Mouse (Mus musculus) neural tube, embryonic 12.5 days (tissue): ENCODE measurements around the gene Armh2. TPM values are rescaled to one million over a fixed set of nuclear protein-coding genes. Genes with fewer than 3 reads are reported as not detected.
"Not testable (repeated sequence)": the region's sequence is repeated elsewhere in the genome, so short reads cannot be mapped to it uniquely, and the experiment has no call there.

Experiments used
- ATAC-seq: fragments of 200-750 bp; cut with Nextera tagmentation; 2 replicates; pipeline ENCODE4 v1.8.0; 2017; ENCODE audit warnings: low read depth, mild to moderate bottlenecking, moderate TSS enrichment, moderate library complexity; ENCODE audit not compliant: low FRiP score
- H3K27ac ChIP-seq: fragments of 300-500 bp; sonication (generic); 2 replicates; pipeline ENCODE4 v1.5.1; 2016
- H3K27me3 ChIP-seq: fragments of 300-500 bp; sonication (generic); replicated peaks from 2 replicates; pipeline ENCODE4 v1.6.1; 2016; ENCODE audit warnings: mild to moderate bottlenecking
- H3K36me3 ChIP-seq: fragments of 300-500 bp; sonication (generic); 2 replicates; pipeline ENCODE4 v1.6.1; 2016; ENCODE audit warnings: mild to moderate bottlenecking
- H3K4me1 ChIP-seq: fragments of 300-500 bp; sonication (generic); 2 replicates; pipeline ENCODE4 v1.6.1; 2016
- H3K4me2 ChIP-seq: fragments of 300-500 bp; sonication (generic); replicated peaks from 2 replicates; pipeline ENCODE4 v1.6.1; 2016; ENCODE audit warnings: mild to moderate bottlenecking
- H3K4me3 ChIP-seq: fragments of 300-500 bp; sonication (generic); 2 replicates; pipeline ENCODE4 v1.5.1; 2016
- H3K9ac ChIP-seq: fragments of 300-500 bp; sonication (generic); 2 replicates; pipeline ENCODE4 v1.6.1; 2016; ENCODE audit warnings: mild to moderate bottlenecking
- H3K9me3 ChIP-seq: fragments of 300-500 bp; sonication (generic); 2 replicates; pipeline ENCODE4 v1.6.1; 2016; ENCODE audit warnings: mild to moderate bottlenecking
- WGBS: fragments of 180-500 bp; shearing (Covaris S2); methylation state at CpG from one replicate; pipeline ENCODE4 v1.1.7; 2016; 5-methylcytosine and 5-hydroxymethylcytosine counted together
- polyA plus RNA-seq: library from polyadenylated mRNA; unstranded; fragments of >200 nt; fragmentation: Nextera tagmentation; extraction: Ambion mirVana; gene quantifications from 2 replicates; pipeline ENCODE4 v1.2.1, GENCODE M21; 2016

Armh2 gene
- polyA plus RNA-seq, 1 experiment from 2014 or later, result not detected

GRCm38 (mm10) chr13:24760351-24760870, 19.4 kb downstream of the Armh2 start:
- Histone ChIP-seq H3K4me2 (peak overlapping the region; percentile 64), H3K9ac (no peak overlapping the region), H3K9me3 (no peaks in the 10 kb centered on the region), H3K27ac (no peak overlapping the region), H3K27me3 (no peaks in the 10 kb centered on the region), H3K4me1 (no peaks in the 10 kb centered on the region; the same call in 1 of the 2 replicates), H3K36me3 (0 out of 2 replicates have a peak, but pooled peaks cover 8% of the 10 kb centered on the region), H3K4me3 (no peak overlapping the region)
- WGBS, result 77% methylated on average over 5 of the region's 5 CpGs
- ATAC-seq, result no peak

- no peak overlapping the region for H3K27ac ChIP-seq
- ATAC-seq, result no peak; the same call in 1 of the 2 replicates
- H3K9ac ChIP-seq, result no peak overlapping the region
- no peaks in the 10 kb centered on the region; the same call in 1 of the 2 replicates for H3K4me1 ChIP-seq
- WGBS, result 8% methylated on average over 10 of the region's 10 CpGs
- 0 out of 2 replicates have a peak, but pooled peaks cover 2% of the 10 kb centered on the region for H3K36me3 ChIP-seq
- peak overlapping the region; percentile 86 for H3K4me3 ChIP-seq
- peak overlapping the region; percentile 64 for H3K4me2 ChIP-seq
- no peaks in the 10 kb centered on the region for H3K9me3 ChIP-seq
- no peaks in the 10 kb centered on the region for H3K27me3 ChIP-seq
Observed at GRCm38 (mm10) chr13:24761083-24761402, 20.0 kb downstream of the Armh2 start.

GRCm38 (mm10) chr13:24761403-24762227, 20.6 kb downstream of the Armh2 start, which contains the start of gene Gmnn:
Gmnn (minus strand) TSS chr13:24761923.
- under 1% methylated on average over 79 of the region's 79 CpGs for WGBS
- peak within 1 kb of the TSS; percentile 69 for H3K9ac ChIP-seq
- H3K4me1 ChIP-seq, result no peaks in the 10 kb centered on the region; the same call in 1 of the 2 replicates
- no peaks in the 10 kb centered on the region for H3K27me3 ChIP-seq
- peak within 1 kb of the TSS; percentile 64 for H3K4me2 ChIP-seq
- H3K4me3 ChIP-seq, result peak within 1 kb of the TSS; percentile 86
- no peaks in the 10 kb centered on the region for H3K9me3 ChIP-seq
- ATAC-seq, result peak; percentile 98
- H3K36me3 ChIP-seq, result 0 out of 2 replicates have a peak, but pooled peaks cover 2% of the 10 kb centered on the region
- 0 out of 2 replicates have a peak within 1 kb of the TSS, but pooled peaks have one; percentile 26 for H3K27ac ChIP-seq

- H3K27me3 ChIP-seq, result no peaks in the 10 kb centered on the region
- peak overlapping the region; percentile 86 for H3K4me3 ChIP-seq
- no peaks in the 10 kb centered on the region; the same call in 1 of the 2 replicates for H3K4me1 ChIP-seq
- peak overlapping the region; percentile 69 for H3K9ac ChIP-seq
- ATAC-seq, result no peak
- WGBS, result 52% methylated on average over 4 of the region's 4 CpGs
- H3K4me2 ChIP-seq, result peak overlapping the region; percentile 64
- no peaks in the 10 kb centered on the region for H3K36me3 ChIP-seq
- H3K27ac ChIP-seq, result no peak overlapping the region
- no peaks in the 10 kb centered on the region for H3K9me3 ChIP-seq
Observed at GRCm38 (mm10) chr13:24762254-24762653, 21.2 kb downstream of the Armh2 start.

- not testable (repeated sequence) for H3K4me2 ChIP-seq, H3K4me3 ChIP-seq, ATAC-seq, H3K9me3 ChIP-seq, H3K9ac ChIP-seq, H3K4me1 ChIP-seq, H3K36me3 ChIP-seq, H3K27me3 ChIP-seq, H3K27ac ChIP-seq
- 77% methylated on average over 4 of the region's 4 CpGs for WGBS
Observed at GRCm38 (mm10) chr13:24767809-24768208, 26.8 kb downstream of the Armh2 start.

- WGBS, result 94% methylated on average over 10 of the region's 10 CpGs
- H3K9me3 ChIP-seq, H3K9ac ChIP-seq, ATAC-seq, H3K4me1 ChIP-seq, H3K4me2 ChIP-seq, H3K36me3 ChIP-seq, H3K27ac ChIP-seq, H3K4me3 ChIP-seq, H3K27me3 ChIP-seq: not testable (repeated sequence)
Observed at GRCm38 (mm10) chr13:24771482-24771881, 30.4 kb downstream of the Armh2 start.

GRCm38 (mm10) chr13:24776146-24776844, 35.3 kb downstream of the Armh2 start:
- Histone ChIP-seq H3K27ac (no peak overlapping the region), H3K27me3 (no peaks in the 10 kb centered on the region), H3K9ac (no peak overlapping the region), H3K4me1 (no peaks in the 10 kb centered on the region), H3K9me3 (no peaks in the 10 kb centered on the region), H3K36me3 (no peaks in the 10 kb centered on the region), H3K4me3 (no peak overlapping the region), H3K4me2 (no peak overlapping the region)
- 50% methylated on average over 7 of the region's 7 CpGs for WGBS
- ATAC-seq, result no peak

- 77% methylated on average over 2 of the region's 2 CpGs for WGBS
- no peaks in the 10 kb centered on the region for H3K9me3 ChIP-seq
Observed at GRCm38 (mm10) chr13:24778026-24778425, 37.0 kb downstream of the Armh2 start.

GRCm38 (mm10) chr13:24778706-24779380, 37.8 kb downstream of the Armh2 start:
- Histone ChIP-seq H3K4me1 (no peaks in the 10 kb centered on the region), H3K36me3 (no peaks in the 10 kb centered on the region), H3K4me3 (no peak overlapping the region), H3K27me3 (no peaks in the 10 kb centered on the region), H3K9ac (no peak overlapping the region), H3K9me3 (no peaks in the 10 kb centered on the region), H3K4me2 (no peak overlapping the region), H3K27ac (no peak overlapping the region)
- no peak for ATAC-seq
- 85% methylated on average over 8 of the region's 8 CpGs for WGBS

More at GRCm38 (mm10) chr13:24778026-24778425, 37.0 kb downstream of the Armh2 start:
- Histone ChIP-seq H3K27ac (no peak overlapping the region), H3K4me1 (no peaks in the 10 kb centered on the region), H3K27me3 (no peaks in the 10 kb centered on the region), H3K9ac (no peak overlapping the region), H3K36me3 (no peaks in the 10 kb centered on the region), H3K4me2 (no peak overlapping the region), H3K4me3 (no peak overlapping the region)
- ATAC-seq, result no peak

- no peak for ATAC-seq
- Histone ChIP-seq H3K4me1 (no peaks in the 10 kb centered on the region), H3K9ac (no peak overlapping the region), H3K36me3 (no peaks in the 10 kb centered on the region), H3K4me2 (no peak overlapping the region), H3K9me3 (no peaks in the 10 kb centered on the region), H3K27ac (no peak overlapping the region), H3K27me3 (no peaks in the 10 kb centered on the region), H3K4me3 (no peak overlapping the region)
- WGBS, result 72% methylated on average over 5 of the region's 5 CpGs
Observed at GRCm38 (mm10) chr13:24781916-24782315, 40.9 kb downstream of the Armh2 start.

GRCm38 (mm10) chr13:24786014-24786490, 45.0 kb downstream of the Armh2 start:
- no peaks in the 10 kb centered on the region for H3K27me3 ChIP-seq
- no peak for ATAC-seq
- no peak overlapping the region for H3K9ac ChIP-seq
- H3K9me3 ChIP-seq, result no peaks in the 10 kb centered on the region
- H3K36me3 ChIP-seq, result no peaks in the 10 kb centered on the region
- H3K4me3 ChIP-seq, result no peak overlapping the region
- WGBS, result 63% methylated on average over 11 of the region's 11 CpGs
- no peak overlapping the region for H3K4me2 ChIP-seq
- no peaks in the 10 kb centered on the region for H3K4me1 ChIP-seq
- no peak overlapping the region for H3K27ac ChIP-seq

GRCm38 (mm10) chr13:24787477-24787876, 46.4 kb downstream of the Armh2 start:
- Histone ChIP-seq H3K36me3 (no peaks in the 10 kb centered on the region), H3K4me3 (no peak overlapping the region), H3K27me3 (no peaks in the 10 kb centered on the region), H3K27ac (no peak overlapping the region), H3K9ac (no peak overlapping the region), H3K4me2 (no peak overlapping the region), H3K4me1 (no peaks in the 10 kb centered on the region), H3K9me3 (no peaks in the 10 kb centered on the region)
- no peak for ATAC-seq
- 92% methylated on average over 5 of the region's 5 CpGs for WGBS
